Mouse (Mus musculus) ovary, postnatal 14 days (tissue): ENCODE results near the gene Man1c1.

Experiments used
- DNase-seq: peaks from one replicate; pipeline ENCODE4 v3.0.0; 2022; ENCODE audit warnings: low spot score

The Man1c1 gene

DNA sequence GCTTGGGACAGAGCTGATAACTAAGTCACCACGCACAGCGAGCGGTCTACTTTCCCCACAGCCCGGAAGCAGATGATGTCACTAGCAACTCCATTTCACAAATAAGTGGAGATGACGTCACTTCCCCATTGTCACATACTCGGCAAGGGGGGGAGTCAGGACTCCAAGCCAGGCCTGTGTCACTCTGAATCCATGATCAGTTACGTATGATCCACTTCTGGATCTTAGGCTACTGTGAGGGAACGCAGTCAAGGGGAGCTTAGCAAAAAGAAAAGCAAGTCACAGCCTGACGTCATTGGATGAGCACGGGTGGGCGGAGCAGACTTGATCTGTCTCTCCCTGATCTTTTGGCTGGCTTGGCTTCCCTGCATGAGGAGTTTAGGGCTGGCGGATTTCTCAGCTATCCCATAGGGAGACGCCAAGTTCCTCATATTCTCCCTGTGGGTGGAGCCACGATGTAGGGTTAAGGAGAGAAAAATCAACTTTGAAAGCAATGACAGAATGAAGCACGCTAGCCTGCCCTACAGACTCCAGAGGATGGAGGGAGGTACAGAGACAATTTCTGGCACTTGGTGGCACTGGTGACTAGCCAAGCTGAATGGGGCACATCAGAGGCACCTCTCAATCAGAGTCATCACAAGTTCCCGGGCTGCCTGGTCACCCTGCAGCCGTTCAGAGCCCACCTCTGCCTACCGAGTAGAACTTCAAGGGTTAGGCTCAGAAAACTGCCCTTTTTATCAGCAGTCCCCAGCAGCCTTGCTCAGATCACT, 155.7 kb downstream of the Man1c1 start:
- DNase-seq, result no peak

DNA sequence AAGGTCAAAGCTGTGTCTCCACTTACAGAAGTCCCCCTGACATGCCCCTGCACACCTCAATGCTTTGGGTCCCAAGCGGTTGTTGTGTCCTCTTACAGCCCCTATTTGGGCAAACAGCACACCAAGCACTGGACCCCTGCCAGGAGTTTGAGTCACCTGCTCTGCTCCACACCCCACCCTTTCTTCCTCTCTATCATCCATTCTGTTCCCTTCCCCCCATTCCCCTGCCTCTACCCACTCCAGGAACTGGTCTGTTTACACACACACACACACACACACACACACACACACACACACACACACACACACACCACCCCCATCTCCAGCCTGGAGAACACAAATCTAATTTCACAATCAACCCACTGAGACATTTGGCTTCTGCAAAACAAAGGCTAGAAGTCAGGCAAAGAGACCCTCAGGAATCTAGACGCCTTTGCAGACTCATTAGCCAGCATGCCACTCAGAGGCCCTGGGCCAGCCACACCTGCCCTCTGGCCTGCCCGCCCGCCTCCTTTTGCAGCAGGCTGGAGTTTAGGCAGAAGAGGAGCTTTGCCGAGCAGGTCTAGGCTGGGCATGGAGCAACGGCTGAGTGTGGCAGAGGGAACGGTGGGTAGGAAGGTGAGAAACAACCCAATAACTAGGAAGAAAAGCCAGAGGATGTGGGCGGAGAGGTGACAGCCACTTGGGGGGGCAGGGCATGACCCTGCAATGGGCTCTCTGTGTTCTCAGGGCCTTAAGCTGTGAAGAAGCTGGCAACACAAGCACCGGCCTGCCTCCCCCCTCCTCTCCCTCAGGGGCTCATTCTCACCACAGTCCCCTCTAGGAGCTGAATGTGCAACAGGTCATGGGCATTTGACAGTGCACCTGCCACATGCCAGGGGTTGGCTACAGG, 157.0 kb downstream of the Man1c1 start:
- no peak for DNase-seq

DNA sequence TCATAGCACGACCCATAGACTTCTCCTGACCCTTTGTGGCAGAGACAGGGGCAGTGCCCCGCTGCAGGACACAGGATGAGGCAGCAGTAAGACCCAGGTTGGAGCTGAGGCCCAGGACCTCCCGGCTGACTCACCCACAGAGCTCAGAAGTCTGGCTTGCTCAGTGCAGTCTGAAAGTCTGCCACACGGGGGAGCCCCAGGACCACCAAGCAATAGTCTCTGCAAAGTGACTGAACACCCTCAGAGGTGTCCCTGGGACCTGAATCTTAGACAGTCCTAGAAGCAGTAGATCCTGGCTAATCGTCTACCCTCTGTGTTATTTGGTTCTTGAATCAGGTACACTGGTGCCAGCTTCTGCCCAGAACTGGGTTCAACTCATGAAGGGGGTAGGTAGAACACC, 160.8 kb downstream of the Man1c1 start:
- peak; percentile 95 for DNase-seq

DNA sequence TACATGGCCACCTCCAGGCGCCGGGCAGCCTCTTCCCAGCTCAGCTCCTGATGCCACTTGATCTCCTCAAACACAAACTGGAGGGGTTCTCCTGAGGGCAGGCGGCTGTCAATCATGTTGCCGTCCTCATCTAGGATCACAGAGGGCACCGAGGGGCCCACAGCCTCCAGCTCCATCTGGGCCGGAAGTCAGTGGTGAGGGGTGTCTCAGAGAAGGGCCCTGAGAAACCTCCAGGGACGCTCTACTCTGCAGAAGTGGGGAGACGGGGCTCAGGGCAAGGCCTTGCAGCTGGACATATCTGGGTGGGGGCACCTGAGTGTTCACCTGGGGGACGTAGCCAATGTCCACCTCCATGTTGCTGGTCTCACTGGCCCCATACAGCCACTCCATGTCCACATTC, 161.4 kb downstream of the Man1c1 start:
- DNase-seq, result no peak

DNA sequence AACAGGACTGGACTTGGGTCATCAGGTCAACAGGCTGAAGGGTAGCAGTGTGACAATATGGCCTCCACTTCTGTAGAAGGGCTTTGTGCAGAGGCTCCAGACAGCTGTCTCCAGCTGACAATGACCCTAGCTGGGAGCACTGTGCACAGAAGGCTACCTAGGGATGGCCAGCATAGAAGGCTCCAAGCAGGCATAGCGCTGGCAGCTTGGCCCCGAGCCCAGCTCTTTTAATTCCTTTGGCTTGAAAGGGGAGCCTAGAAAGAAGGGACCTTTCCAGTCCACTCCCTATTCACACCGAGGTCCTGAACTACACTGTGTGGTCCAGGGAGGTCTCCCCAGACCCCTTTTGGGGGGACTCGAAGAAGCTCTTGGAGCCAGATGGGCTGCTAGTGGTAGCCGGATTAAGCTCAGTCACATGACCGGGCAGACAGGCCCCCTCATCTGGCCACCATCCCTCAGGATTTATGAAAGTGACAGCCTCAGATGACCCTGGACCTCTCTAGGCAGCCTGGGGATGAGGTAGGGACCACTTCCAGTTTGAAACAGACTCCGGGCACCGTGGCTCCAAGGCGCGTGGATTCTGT, 165.0 kb downstream of the Man1c1 start:
- DNase-seq, result no peak

DNA sequence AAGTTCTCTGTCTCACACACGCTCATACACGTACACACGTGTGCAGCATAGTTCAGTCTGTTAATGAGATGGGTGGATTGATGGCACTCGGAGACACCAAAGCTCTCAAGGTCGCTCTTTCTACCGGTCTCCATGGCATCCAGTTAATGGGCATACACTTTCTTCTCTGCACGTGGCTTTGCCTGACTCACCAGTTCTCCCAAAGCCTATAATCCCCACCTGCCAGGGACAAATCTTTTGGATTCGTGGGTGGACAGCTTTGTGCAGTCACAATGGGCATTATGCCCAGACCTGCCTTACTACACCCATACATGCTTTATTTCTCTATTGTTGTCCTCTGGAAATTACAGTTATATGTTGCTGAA, 168.3 kb downstream of the Man1c1 start:
- DNase-seq, result no peak

DNA sequence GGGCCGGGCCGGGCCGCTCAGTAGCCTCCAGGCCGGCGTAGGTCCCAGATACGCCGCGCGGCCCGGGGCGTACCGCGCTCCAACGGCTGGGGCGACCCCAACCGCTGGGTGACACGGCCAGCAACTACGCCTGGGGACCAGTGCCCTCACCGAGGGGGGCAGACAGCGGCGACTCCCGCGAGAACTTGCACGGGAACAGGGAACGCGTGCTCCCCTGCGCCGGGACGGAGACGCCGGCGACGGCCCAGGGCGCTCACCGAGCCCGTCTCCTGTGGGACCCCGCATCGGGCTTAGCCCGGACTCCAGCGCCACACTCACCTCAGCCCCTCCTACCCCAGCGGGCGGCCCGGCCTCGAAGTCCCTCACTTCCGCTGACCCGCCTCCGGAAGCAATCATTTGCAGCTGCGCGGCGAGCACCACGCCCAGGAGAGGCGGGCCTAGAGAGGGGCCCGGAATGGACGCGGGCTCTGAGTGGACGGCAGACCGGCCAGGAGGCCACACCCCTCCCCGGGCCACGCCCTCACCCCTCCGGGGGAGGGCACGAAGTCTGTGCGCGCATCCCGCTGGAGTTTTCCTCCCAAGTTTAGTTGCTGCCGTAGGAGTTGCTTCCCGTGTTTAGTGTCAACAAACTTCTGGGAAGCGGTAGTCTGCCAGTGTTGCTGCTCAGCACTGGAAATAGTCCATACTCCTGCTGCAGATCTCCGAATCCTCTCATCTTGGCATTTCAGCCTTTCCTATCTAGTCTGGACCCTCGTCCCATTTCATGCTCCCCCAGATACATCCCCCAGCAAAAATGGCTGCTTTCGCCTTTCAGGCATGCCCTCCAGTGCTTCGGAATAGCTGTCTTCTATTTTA, 168.9 kb downstream of the Man1c1 start, which contains the start of gene Mtfr1l:
Mtfr1l (minus strand) TSS at position 456 of the 855 bp plus-strand sequence.
- peak; percentile 91 for DNase-seq

DNA sequence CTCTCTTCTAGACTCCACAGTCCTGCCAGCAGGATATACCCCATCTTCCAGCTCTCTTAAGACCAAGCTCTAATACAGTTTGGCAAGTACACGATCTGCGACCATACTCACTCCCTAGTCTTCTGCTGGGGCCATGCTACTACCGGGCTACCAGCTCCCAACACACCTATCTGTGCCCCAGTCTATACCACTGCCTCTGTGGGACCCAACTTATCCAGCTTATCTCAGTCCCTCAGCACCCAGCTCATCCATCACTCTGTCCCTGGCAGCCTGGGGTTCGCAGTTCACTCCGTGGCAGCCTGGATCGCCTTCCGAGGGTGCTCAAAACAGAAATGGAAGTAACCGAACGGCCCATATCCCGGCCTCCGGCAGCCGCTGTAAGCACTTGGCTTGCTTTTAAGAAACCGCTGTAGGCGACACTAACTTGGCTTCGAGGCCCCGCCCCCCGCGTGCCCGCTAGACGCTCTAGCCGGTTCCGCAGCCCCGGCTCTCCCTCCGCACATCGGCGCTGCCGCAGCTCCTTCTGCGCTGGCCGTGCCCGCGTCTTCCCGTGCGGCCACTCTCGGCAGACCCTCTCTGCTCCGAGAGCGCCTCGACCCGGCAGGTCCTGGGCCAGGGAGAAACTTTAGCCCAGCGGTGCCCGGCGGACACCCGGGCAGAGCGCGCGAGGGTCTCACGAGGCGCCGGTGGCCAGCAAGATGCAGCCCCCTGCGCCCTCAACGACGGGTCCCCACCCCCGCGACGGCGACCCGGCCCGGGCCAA, 169.8 kb downstream of the Man1c1 start:
- no peak for DNase-seq

DNA sequence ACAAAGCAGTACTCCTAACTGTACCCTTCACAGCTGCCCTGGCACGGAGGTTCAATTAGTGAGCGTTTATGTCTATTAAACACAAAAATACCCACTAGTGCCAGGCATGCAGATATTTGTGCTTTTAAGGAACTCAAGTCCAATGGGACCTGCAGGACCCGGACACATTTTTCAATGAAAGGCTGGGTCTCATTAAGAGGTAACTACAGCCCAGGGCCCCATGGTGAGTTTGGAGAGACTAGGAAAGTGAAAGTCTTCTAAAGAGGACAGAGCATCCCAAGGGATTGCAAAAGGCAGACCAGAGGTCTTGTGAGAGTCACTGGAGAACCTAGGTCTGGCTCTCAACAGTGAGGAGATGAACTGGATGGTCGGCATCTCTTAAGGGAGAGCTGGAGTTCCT, 170.7 kb downstream of the Man1c1 start:
- DNase-seq, result no peak

DNA sequence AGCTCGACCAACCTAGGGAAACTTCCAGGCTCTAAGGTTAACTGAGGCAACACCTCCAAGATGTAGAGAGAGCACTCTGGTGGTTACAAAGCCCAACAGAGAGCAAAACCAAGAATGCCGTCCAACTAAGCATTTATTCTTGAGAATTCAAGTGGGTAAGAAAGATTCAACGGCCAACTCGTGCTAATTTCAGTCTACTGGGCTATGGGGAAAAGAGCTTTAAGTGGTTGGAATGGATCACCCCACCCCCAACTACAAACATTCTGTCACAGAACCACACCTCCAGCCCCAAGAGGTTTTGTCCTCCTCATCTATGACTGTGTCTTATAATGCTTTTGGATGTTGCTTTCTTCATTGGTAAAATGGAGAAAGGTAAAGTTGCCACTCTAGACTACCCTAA, 171.2 kb downstream of the Man1c1 start:
- DNase-seq, result no peak

DNA sequence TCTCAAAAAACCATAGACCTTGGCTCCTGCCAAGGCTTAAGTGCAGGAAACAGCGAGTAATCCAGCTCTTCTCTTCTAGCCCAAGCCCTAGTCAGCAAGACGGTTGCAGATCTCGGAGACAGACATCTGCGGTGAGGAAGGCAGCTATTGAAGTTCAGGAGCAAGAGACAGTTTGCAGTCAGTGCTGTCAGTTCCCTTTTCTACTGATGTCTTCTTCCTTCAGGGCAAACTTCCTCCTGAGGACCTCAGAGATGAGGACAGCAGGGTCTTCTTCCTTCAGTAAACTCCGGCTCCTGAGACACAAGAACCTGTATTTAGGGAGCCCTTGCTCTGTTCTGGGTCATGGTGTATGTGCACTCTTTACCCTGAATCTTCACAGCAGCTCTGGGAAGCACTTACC, 177.9 kb downstream of the Man1c1 start:
- no peak for DNase-seq

DNA sequence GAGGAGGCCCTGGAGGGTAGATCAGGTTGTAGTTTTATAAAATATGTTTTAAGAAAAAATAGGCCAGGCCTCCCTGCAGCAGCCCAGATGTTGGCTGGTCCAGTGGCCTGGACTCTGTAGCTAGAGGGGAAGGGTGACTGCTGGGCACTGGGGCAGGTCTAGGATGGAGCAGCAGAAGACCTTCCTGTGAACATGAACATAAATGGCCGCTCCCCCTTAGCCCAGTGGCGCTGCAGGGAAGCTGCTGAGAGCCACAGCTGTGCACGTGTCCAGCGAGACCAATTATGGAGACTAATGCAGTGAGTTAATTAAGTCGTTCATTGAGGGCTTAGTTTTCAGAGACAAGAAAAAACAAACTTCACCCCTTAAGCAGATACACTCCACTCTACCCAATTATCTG, 178.3 kb downstream of the Man1c1 start:
- no peak for DNase-seq

DNA sequence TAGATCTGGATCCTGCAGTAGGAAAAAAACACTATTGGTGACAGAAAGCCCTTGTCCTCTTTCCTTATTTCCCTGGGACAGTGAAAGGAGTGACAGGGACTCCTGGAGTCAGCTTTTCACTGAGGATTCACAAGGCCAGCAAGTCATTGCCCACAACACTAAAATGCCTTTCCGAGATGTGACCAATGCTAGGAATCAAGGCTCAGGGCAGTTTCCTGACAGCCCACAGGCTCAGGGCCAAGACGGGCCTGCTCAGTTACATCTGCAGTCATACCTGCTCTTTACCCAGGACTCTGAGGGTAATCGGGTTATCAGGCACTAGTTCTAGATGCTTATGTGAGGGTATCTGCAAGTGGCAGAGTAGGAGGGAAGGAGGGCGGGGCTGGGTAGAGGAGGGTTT, 180.6 kb downstream of the Man1c1 start:
- no peak for DNase-seq

DNA sequence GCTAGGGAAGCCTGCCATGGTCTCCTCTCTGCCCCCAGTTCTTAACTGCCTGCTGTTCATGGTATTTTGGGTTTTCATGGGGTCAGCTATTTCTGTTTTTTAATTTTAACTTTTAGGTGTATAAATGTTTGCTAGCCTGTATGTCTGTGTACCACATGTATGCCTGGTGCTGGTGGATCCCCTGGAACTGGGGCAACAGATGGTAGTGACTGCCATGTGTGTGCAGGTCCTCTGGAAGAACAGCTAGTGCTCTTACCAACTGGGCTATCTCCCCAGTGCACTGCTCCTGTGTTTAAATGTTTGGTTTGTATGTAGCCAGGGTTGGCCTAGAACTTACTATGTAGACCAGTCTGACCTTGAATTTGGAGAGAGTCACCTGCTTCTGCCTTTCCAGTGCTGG, 184.8 kb downstream of the Man1c1 start:
- DNase-seq, result no peak

DNA sequence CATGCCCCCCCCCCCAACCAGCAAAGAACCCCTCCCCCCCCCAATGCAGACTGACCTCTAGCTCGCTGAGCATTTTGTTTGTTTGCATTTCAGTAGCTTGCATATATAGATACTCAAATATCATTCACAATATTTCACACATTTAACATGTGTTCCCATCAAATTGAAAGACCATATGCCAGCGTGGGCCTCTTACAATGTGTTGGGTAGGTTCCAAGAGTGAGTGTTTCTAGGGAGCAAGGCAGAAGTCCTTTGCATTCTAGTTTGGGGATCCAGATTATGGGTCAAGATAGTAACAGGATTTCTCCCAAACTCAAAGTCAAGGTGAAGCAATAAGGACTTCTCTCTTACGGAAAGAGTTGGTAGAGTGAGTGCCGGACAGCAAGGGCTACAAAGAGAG, 185.5 kb downstream of the Man1c1 start:
- DNase-seq, result no peak

DNA sequence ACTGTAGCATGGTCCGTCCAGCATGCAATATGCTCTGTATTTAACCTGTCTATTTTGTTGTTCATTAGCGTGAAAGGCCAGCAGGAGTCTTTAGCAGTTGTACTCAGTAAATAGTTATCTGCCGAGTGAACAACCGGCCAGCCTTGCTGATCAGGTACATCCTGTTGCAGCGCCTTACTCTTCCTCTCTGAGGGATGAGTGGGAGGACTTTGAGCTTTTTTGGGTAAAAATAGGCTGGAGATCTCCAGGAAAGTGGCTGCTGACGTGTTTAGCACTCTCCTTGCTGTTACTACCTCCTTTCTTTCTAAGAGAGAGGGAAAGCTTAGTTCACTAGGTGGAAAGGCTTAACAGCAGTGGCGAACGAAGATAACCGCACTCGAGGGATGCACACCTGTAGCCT, 186.4 kb downstream of the Man1c1 start:
- no peak for DNase-seq

DNA sequence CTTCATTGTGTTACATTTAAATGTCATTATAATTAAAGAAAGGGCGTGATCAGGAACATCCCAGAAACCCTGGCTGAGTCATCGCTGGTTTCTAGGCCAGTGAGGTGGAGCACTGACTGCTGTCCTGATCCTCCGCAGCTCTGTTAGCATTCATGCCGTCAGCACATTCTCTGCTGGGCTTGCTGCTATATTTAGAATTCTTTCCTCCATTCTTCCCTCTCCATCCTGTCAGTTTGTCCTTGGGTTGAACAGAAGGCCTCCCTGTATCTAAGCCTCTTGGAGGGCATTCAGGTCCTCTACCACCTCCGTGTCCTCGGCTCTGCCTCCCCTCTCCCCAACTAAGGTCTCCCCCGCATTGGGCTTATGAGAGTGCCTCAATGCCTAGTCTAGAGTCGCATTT, 187.1 kb downstream of the Man1c1 start:
- no peak for DNase-seq

DNA sequence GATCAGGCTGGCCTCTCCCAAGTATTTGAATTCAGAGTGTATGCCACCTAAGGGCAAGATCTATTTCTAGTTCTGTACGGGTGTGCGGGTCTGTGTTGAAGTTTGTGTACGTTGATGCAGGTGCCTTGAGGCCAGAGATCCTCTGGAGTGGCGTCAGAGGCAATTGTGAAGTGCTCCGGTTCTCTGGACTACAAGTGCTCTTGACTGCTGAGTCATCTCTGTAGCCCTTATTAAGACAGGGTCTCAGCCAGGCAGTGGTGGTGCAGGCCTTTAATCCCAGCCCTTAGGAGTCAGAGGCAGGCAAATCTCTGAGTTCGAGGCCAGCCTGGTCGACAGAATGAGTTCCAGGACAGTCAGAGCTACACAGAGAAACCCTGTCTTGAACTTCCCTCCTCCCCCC, 188.5 kb downstream of the Man1c1 start:
- DNase-seq, result no peak

DNA sequence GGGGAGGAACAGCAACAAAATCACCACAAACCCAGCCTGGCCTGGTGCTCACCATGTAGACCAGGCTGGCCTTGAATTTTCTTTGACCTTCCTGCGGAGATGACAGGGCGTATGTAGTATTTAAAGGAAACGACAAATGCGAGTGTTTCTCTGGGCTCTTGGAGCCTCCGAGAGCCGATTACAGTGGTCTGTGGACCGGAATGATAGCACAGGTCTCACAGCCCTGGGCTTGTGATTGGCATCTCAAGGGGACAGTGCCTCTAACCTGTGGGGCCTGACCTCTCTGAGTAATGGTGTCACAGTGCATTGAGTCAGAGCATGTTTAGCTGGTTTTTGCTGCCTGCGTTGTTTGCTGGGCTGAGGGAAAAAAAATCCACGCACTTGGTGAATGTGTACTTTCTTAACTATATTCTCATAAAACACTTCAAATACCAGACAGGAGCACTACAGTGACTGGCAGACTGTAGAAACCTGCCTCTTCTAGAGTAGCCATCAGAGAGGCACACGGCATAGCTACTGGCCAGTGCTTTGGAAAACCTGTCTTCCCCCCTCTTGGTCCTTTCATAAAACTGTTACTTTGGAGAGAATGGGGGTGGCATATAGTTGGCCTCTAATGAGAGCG, 189.7 kb downstream of the Man1c1 start:
- DNase-seq, result no peak

DNA sequence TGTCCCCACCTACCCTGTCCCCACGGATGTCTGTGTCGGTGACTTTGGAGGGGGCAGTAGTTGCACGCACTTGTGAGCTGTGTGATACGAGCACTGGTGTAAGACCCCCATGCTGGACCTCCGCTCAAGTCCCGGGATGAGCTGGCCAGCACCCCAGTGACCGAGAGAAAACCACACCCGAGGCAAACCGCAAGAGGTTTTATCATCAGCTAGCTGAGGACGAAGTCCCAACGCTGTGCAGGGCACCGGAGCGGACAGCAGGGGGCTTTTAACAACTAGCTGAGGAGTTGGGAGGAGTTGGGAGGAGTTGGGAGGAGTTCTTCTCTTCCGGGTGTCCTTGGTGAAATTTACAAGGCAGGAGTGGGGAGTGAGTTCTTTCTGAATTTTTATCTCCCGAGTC, 191.3 kb downstream of the Man1c1 start:
- peak; percentile 51 for DNase-seq

DNA sequence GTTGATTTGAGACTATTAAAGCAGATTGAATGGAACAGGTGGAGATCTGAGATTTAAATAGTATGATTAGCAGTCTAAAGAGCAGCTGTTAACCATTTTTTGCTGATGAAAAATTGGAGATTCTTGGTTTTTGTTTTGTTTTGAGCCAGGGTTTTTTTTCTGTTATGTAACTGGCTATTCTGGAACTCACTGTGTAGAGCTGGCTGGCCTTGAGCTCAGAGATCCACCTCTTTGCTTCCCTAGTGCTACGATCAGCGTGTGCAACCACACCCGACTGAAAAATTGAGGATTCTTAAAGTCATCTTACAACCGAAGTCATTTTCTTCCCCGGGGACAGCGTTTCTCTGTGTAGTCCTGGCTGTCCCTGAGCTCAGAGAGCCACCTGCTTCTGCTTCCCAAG, 192.4 kb downstream of the Man1c1 start:
- DNase-seq, result no peak
